Mouse (Mus musculus): Measurements from ENCODE around the gene Eno4.

Eno4 gene

GRCm38 (mm10) chr19:58975216-58975863 lies 32.1 kb downstream of the Eno4 start:
- DNase-seq = no peak

- no peak for DNase-seq
These were observed 35.4 kb downstream of the Eno4 start for GRCm38 (mm10) chr19:58978401-58979171.

- peak; percentile 11 for DNase-seq
These were observed 36.3 kb downstream of the Eno4 start for GRCm38 (mm10) chr19:58979436-58980055.

GRCm38 (mm10) chr19:58980056-58980440 lies 36.8 kb downstream of the Eno4 start:
- DNase-seq = no peak

GRCm38 (mm10) chr19:58981571-58981970 lies 38.3 kb downstream of the Eno4 start:
- no peak for DNase-seq

GRCm38 (mm10) chr19:59002827-59003226 lies 59.6 kb downstream of the Eno4 start:
- no peak for DNase-seq

GRCm38 (mm10) chr19:59006577-59007340 lies 63.5 kb downstream of the Eno4 start:
- no peak for DNase-seq

- DNase-seq = no peak
These were observed 67.6 kb downstream of the Eno4 start for GRCm38 (mm10) chr19:59010802-59011201.

All from lung, postnatal 10 days (tissue).